Mouse (Mus musculus) retina, postnatal 7 days (tissue): Measurements from ENCODE around the gene Pitpna.

Experiments
- DNase-seq: peaks from one replicate; pipeline ENCODE4 v3.0.0-alpha.2; 2012; ENCODE audit warnings: low read depth, low spot score

Pitpna gene

DNA sequence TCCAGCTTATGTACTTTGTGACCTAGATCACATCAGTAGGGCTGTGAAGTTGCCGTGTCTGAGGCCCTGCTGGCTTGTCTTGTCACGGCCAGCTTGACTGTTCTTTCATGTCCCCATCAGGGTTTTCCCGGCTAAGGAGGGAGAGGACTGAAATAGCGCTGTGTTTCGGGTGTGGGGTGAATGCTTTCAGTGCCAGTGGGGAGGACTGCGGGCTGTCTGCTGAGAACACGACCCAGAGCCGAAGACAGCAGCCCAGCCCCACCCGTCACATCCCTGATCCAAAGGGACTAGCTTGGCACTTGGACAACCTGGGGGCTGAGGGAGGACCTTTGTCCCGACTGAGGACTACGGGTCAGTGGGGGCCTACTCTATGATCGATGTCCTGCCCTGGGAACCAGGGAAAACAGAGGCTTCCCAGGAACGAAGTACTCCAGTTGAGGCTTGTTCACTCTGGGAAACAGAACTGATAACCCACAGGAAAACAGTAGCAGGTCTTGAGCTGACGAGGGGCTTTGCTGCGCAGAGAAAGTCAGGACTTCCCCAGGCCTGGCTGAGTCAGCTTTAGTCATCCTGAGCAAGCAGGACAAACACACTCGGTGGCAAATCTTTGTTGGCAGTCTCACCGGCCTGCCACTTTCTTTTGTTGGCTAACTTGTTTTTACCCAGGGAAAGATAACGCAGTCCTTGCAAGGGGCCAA lies 23.9 kb upstream of the Pitpna start:
- no peak for DNase-seq

DNA sequence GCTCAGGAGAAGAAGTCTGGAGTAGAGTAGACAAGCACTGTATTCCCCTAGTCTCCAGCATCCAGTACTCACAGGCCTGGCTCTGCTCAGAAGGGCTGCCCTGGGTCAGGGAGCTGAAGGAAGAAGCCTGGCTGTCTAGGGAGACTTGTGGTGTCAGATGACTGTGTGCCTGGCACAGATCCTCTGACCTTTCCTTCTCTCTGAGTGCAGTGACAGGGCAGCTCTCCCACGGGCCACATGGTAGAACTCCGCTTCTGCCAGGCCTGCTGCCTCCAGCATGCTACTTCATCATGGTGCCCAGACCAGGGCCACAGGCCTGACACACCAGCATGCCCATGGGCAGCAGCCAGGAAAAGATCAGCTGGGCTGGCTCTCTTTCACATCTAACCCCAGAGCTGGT lies 22.0 kb upstream of the Pitpna start:
- DNase-seq, result no peak

DNA sequence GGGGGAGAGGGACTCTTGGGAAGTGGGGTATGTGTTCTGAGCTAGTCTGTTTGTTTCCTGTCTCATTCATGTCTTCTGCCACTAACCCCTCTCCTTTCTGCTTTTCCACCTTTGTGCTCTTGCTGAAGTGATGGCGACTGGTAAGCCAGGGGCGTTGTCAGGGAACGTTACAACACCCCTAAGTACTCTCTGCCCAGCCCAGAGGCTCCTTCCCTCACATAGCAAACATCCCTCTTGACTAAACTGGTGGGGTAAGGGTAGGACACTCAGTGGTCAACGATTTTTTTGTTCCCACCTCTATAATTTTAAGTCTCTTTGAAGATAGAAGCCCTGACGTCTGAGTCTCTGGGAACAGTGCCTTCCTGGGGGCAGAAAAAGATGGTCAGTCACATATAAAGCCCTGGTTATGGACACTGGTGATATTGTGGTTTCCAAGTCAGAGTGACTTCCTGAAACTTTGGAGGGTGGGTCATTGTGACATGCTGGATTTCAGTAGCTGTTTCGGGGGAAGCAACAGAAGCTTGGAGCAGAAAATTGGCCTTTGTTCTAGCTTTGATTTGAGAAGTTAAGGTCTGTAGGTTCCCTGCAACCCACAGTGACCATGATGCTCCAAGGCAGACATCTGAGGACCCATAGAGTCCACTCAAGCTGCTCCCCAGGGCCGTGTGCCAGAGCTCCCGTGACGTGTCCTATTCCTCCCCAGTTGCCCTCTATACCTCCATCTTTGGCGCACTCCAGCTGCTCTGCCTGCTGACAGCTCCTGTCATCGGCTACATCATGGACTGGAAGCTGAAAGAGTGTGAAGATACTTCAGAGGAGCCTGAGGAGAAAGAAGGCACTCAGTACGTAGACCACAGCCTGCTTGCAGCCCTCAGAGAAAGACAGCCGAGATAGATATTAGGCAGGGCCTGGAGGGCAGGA lies 21.4 kb upstream of the Pitpna start:
- no peak for DNase-seq

DNA sequence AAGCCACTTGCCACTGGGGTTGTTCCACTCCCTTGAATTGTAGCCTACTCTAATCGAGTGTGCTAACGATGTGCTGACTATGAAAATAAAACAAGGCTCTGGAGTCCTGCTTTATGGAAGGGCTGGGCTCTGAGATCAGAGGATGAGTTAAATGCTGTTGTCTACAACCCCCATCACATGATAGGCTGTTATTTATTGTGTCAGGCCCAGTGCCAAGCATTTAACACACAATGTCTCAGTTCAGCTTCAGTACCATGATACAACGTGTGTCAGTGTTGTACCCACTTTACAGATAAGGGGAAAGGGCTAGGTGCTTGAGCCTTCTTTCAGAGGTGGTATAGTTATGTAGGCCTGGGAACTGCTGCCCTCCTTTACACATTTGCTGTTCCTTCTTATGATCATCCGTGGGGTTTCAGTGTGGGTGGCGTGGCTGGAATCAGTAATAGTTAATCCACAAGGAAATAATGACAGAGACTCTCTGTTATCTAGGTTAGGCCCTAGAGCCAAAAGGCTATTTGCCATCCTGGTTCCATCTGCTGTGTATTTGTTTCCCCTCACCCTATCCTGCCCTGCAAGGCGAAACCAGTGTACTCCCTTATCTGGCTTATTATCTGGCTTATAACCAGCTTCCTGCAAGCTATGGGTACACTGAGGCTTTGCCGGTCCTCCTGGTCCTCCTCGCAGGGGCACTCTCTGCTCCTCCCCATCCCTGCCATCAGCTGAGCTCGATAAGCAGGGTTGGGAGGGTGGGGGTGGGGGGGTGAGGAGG lies 20.4 kb upstream of the Pitpna start:
- DNase-seq, result no peak

DNA sequence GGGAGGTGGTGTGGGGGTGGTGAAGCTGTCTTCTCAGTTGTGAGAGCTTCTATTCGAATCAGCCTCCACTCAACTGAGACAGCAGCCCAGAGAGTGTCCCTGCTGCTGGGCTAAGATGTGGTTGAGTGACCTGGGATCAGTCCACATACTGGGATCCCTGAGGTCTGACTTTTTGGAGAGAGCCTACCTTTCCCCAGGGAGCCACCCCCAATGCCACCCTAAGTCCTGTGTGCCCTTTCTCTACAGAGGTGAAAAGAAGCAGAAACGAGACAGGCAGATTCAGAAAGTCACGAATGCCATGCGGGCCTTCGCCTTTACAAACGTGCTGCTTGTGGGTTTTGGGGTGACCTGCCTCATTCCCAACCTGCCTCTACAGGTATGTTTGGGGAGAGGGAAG lies 19.8 kb upstream of the Pitpna start:
- no peak for DNase-seq

DNA sequence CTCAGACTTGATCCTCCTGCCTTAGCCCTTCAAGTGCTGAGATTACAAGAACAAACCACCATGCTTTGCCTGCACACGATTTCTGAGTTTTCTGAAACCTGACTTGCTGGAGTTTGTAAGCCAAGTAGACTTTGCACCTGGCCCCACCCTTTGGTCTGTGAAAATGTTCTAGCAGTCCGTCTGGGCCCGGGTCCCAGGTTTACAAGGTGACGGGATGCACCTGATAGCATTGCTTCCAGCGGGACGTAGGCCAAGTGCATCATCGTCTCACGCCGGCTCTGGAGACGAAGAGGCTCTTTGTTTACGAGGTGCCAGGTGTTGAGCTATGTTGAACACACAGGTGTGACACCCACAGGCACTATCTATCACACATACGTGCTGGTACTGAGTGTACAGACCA lies 18.9 kb upstream of the Pitpna start:
- DNase-seq, result no peak

DNA sequence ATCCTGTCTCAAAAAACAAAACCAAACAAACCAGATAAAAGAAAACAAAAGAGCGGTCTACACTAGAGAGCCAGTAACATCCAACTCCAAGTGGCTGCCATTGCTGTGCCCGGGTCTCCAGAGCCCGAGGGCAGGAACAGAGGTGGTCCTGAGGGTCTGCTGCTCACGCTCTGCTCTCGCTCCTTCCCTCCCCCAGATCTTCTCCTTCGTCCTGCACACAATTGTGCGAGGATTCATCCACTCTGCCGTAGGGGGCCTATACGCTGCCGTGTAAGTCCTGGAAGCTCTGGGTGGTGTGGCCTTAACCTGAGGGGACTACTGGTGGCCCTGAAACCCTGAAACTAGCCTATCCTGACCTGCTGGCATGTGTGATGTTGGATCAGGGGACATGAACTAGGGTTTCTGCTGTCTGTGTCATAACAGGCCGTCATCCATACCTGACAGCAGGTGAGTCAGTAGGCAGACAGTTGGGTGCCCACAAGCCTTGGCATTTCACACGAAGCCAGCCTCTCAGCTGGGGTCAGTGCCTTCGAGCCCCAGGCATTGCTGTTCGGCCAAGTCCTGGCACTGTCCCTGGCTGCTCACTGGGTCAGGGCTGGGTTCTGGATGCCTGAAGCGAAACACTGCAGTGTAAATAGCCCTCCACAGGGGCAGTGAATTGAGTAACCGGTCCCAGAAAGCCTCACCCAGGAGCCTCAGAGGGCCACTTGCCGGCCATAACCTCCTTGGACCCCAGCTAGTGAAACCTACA lies 17.3 kb upstream of the Pitpna start:
- no peak for DNase-seq

DNA sequence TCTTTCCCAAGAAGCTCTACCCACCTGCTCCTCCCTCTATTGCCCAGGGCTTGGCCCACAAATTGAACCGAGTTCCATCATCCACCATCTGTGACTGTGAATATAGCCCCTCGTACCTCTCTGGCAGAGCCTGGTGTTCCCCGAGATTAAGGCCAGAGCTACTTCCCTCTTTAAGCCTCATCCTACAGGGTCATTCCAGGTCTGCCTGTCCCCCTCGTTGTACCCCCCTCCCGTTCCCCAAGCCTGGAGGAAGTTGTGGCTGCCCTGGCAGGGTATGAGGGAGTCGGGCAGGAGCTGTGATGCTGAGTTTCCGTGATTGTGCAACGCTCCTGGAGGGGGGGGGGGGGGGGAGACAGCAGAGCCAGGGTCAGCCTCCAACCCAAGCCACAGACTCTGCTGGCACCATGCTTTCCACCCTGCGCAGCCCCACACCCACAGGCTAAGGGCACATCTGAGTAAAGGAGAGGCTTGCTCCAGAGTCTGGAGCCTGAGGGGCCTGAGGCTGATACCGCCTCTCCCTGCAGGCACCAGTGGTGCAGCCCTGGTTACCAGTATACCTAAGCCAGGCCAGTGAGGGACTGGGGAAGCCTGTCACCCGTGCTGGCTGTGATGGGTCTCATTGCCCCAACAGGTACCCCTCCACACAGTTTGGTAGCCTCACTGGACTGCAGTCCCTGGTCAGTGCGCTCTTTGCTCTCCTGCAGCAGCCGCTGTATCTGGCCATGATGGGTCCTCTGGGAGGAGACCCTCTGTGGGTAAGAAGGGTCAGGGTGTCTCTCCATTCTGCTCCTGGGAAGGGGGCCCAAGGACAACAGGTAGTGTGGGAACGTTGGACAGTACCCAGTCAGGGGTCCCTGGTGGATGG lies 16.5 kb upstream of the Pitpna start:
- DNase-seq, result no peak

DNA sequence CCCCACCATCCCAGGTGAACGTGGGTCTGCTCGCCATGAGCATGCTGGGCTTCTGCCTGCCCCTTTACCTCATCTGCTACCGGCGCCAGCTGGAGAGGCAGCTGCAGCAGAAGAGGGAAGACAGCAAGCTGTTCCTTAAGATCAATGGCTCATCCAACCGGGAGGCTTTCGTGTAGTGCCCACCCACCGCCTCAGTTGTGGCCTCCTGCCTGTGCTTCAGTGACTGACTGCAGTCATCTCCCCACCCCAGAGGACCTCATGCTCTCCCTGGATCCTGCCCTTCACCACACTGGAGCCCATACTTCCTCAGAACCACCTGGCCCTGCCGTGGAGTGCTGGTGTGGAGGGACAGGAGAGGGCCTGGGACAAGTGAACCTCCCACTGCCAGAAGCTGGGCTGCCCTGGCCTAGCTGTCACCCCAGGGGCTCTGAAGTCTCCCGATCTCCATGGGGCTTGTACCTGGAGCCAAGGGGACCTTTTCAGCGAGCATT lies 15.6 kb upstream of the Pitpna start:
- no peak for DNase-seq

DNA sequence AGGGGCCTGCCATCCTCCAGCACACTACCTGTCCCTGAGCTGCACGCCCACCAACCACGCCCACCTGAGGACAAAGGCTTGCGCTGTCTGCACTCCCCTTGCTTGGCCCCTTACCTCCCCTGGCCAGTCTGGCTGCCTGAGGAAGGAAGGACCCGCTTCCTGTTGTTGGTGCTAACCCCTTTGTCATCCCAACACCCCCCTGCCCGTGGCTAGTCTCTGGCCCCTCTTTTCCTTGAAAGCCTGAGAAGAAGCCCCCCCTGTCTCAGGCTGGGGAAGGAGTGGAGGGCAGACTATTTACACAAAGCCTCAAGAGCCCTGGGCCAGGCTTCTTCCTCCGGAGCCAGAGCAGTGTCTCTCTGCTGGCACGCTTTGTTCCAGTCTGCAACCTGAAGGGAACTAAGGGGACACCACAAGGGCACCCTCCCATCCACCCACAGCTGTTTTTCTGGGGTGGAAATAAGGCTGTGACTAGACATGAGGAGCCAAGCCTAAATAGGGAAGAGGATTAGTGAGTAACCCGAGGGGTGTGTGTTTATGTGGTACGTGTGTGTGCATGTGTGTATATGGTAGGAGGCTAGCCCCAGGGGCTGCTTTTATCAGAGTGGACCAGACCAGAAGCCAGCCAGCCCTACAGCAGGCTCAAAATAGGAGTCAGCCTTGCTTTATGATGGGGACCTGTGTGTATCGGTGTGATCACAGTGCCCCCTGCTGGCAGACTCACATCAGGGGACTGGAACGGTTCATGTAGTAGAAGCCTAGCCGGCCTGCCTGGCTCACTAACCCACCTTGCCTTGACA lies 14.8 kb upstream of the Pitpna start:
- DNase-seq, result peak; percentile 85

DNA sequence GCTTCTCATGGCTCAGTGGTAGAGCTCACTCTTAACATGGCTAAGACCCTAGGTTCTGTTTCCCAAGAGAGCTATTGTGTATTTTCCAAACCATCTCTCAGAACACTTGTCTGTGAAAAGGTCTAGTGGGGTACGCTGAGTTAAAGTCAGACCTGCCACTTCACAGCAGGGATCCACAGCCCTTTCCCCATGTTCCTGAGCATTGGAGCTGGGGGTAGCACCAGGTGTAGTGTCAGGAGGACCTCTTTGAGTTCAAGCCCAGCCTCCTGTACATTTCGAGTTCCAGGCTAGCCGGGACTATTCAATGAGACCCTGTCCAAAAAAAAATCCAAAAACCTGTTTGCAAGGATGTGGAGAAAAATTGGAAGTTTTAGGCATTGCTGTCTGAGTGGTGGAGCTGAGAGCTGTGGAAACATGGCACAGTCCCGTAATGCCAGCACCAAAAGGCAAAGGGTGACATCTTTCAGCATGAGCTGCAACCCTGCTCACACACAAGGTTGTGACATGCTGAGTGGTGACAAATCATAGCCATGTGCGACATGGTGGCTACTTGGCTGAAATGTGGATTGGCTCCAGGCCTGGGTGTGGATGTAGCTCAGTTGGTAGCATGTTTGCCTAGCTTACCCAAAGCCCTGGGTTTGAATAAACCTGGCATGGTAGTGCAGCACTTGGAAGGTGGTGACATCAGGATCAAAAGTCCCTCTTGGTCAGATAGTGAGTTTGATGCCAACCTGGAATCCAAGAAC lies 13.3 kb upstream of the Pitpna start:
- DNase-seq, result no peak

DNA sequence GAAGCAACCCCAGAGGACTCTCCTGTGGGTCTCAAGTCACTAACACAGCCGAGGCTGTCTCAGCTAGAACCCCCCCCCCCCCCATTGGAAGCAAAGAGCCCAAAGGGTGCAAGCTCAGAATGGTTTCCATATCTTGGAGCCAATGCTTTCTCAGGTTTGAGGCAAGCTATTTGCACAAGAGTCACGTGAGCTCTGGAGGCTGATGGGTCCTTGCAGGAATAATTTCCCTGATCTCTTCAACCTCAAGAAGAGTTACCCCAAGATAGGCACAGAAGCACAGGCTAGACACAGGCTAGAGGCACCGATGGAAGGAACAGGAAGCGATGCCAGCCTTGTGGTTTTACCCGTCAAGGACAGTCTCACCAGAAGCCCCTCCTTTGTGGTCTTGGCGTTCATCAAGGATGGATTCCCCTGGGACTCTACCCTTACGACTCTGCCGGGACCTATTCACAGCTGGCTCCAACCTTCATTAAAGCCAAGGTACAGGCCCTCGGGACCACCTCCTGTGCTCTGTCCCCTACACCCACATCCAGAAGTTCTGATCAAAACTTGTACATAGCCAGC lies 12.3 kb upstream of the Pitpna start:
- no peak for DNase-seq

DNA sequence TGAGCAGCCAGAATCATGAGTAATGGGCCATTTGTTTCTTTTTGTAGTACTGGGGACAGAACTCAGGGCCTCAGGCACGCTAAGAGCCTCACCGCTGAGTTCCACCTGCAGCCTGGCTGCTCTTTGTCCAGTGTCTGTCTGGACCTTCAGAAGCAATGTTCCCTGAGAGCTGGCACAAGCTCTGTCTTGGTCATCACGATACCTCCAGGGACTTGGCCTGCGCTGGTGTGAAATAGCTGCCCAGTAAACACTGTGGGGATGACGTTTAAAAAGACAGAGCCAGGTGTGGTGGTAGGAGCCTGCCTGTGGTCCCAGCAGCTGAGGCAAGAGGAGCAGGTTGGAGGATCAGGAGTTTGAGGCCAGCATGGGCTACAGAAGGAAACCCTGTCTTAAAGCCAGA lies 9.3 kb upstream of the Pitpna start:
- no peak for DNase-seq

DNA sequence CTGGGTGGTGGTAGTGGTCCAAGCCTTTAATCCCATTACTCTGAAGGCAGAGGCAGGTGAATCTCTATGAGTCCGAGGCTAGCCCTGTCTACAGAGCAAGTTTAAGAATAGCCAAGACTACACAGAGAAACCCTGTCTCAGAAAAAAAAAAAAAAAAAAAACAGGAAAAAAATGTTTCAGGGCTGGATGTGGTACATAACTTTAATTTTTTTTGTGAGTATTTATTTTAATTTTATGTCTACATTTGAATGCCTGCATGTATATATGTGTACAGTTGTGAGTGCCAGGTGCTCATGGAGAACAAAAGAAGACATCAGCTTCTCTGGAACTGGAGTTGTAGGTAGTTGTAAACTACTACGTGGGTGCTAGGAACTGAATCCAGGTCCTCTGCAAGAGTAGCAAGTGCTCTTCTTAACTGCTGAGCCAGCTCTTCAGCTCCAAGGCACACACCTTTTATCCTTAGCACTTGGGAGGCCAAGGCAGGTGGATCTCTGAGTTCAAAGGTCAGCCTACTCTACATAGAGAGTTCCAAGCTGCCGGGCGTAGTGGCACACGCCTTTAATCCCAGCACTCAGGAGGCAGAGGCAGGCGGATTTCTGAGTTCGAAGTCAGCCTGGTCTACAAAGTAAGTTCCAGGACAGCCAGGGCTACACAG lies 6.3 kb upstream of the Pitpna start:
- DNase-seq, result no peak

DNA sequence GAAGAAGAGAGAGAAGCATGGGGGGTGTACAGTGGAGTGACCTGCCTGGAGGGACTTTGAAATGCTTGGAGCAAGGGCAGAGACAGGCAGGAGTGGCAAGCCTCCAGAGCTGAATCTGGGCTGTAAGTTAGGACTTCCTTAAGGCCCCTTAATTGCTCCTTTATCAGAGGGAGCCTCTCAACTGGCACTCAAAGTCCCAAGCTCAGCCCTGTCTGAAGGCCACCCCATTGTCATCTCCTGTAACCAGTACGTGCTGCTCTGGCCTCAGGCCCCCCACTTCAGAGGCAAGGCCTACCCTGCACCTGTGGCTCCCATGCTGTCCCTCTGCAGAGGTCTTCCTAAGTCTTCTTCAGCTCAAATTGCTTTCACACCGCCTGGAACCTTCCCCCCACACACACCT lies 4.4 kb upstream of the Pitpna start:
- no peak for DNase-seq

DNA sequence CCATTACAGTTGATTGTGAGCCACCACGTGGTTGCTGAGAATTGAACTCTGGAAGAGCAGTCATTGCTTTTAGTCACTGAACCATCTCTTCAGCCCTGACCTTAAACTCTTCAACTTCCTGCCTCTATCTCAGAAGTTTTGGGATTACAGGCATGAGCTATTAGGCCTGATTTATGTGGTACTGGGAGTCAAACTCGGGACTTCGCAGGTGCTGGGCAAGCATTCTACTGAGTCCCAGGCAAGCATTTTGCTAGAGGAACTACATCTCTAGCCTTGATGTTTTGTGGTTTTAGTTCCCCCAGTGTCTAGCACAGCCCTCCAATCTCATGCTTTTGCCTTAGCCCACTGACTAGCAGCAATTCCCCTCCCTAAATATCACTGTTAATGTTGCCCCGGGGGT lies 2.8 kb upstream of the Pitpna start:
- DNase-seq, result no peak

DNA sequence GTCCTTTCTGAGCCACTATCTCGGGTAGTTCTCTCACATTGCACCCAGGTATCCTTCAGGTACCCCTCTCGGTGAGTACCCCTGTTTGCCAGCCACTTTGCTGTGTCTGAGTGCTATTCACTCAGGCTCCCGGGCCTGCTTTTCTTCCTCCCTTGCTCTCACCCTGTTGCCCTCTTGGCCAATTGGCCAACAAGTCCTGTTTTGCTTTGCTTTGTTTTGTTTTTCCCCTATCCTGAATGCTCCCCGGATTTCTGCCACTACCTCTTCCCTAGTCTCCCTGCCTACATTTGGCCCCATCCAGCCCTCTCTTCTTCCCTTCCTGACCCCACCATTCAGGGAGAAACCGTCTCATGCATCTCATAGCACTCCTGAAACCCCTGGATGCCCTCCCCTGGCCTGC lies 1.9 kb upstream of the Pitpna start:
- no peak for DNase-seq

DNA sequence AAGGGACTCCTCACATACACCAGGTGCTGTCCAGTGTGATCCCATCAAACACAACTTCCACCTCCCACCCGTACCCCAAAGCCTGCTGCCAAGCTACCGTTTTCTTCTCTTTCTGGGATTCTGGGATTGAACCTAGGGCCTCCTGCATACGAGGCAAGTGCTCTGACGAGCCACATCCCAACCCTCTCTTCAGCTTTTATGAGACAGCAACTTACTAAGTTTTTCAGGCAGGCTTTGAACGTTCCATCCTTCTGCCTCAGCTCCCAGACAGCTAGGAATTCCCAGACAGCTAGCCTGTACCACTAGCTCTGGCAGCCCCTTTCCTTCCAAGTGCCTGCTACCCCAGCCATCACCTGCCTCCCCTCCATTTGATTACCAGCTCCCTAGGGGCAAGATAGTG lies 934 bp upstream of the Pitpna start:
- DNase-seq, result no peak
